Mouse (Mus musculus) erythroblast, embryonic 14.5 days (primary cell): Measurements from ENCODE around the gene Dzip1.

Experiments used
- GATA1 ChIP-seq: IDR thresholded peaks from 2 replicates; pipeline ENCODE4 v1.6.1; 2012; ENCODE audit warnings: low read length, inconsistent platforms, mixed read lengths
- TAL1 ChIP-seq: IDR thresholded peaks from 3 replicates; pipeline ENCODE4 v1.6.1; 2012; ENCODE audit warnings: low read length, inconsistent platforms, mixed read lengths

- TF ChIP-seq TAL1 (no peak), GATA1 (no peak)
These were observed 11.0 kb upstream of the Dzip1 start for GRCm38 (mm10) chr14:118936236-118936635.
